Mouse (Mus musculus): ENCODE results near the gene Mrgprg. TPM values are rescaled to one million over a fixed set of nuclear protein-coding genes. Genes with fewer than 3 reads are reported as not detected.
A peak's percentile ranks its signal among the peaks of the same experiment; 100 is the strongest.

Gene Mrgprg
- not detected for total RNA-seq (2021)
- long read RNA-seq: 0 reads

- no peak for DNase-seq (ENCODE audit: low spot score in 2 of 2)
These were observed at the start of gene Mrgprg for GRCm38 (mm10) chr7:143766893-143767292. TSS of gene Mrgprg (minus strand) at chr7:143766993.

- DNase-seq (ENCODE audit: low spot score in 2 of 2): no peak
These were observed 42.1 kb upstream of the Mrgprg start for GRCm38 (mm10) chr7:143808909-143809308.

- DNase-seq (ENCODE audit: low spot score in 2 of 2): peak; percentile 52 to 78
These were observed 38.4 kb upstream of the Mrgprg start for GRCm38 (mm10) chr7:143805199-143805624.

- DNase-seq (ENCODE audit: low spot score in 2 of 2): no peak
These were observed 34.6 kb upstream of the Mrgprg start for GRCm38 (mm10) chr7:143801195-143802065.

- no peak for DNase-seq (ENCODE audit: low spot score in 2 of 2)
These were observed 34.0 kb upstream of the Mrgprg start for GRCm38 (mm10) chr7:143800770-143801169.

- no peak for DNase-seq (ENCODE audit: low spot score in 2 of 2)
These were observed 32.0 kb upstream of the Mrgprg start for GRCm38 (mm10) chr7:143798783-143799182.

- no peak for DNase-seq (ENCODE audit: low spot score in 2 of 2)
These were observed 26.3 kb upstream of the Mrgprg start for GRCm38 (mm10) chr7:143793121-143793520.

GRCm38 (mm10) chr7:143792336-143792985 is 25.7 kb upstream of the Mrgprg start:
- no peak for DNase-seq (ENCODE audit: low spot score in 2 of 2)

- peak; percentile 50 to 56 for DNase-seq (ENCODE audit: low spot score in 2 of 2)
These were observed 17.4 kb upstream of the Mrgprg start, which contains the start of gene Mrgpre for GRCm38 (mm10) chr7:143783996-143784829. TSS of gene Mrgpre (minus strand) at chr7:143784500.

- DNase-seq (ENCODE audit: low spot score in 2 of 2): no peak
These were observed 16.7 kb upstream of the Mrgprg start for GRCm38 (mm10) chr7:143783378-143783995.

GRCm38 (mm10) chr7:143777375-143777774 is 10.6 kb upstream of the Mrgprg start:
- DNase-seq (ENCODE audit: low spot score in 2 of 2): no peak

GRCm38 (mm10) chr7:143776137-143776536 is 9.3 kb upstream of the Mrgprg start:
- DNase-seq (ENCODE audit: low spot score in 2 of 2): no peak

GRCm38 (mm10) chr7:143769461-143769860 is 2.7 kb upstream of the Mrgprg start:
- no peak for DNase-seq (ENCODE audit: low spot score in 2 of 2)

GRCm38 (mm10) chr7:143768267-143768666 is 1.5 kb upstream of the Mrgprg start:
- DNase-seq (ENCODE audit: low spot score in 2 of 2): no peak

- DNase-seq (ENCODE audit: low spot score in 2 of 2): no peak
These were observed 1.8 kb downstream of the Mrgprg start for GRCm38 (mm10) chr7:143764876-143765530.

- DNase-seq (ENCODE audit: low spot score in 2 of 2): no peak
These were observed 3.0 kb downstream of the Mrgprg start for GRCm38 (mm10) chr7:143763794-143764193.

GRCm38 (mm10) chr7:143758956-143759355 is 7.8 kb downstream of the Mrgprg start:
- no peak for DNase-seq (ENCODE audit: low spot score in 2 of 2)

GRCm38 (mm10) chr7:143757696-143758095 is 9.1 kb downstream of the Mrgprg start:
- DNase-seq (ENCODE audit: low spot score in 2 of 2): no peak

GRCm38 (mm10) chr7:143757027-143757390 is 9.8 kb downstream of the Mrgprg start:
- DNase-seq (ENCODE audit: low spot score in 2 of 2): peak; percentile 40 to 56
